Mouse (Mus musculus): ENCODE measurements at regions not wholly inside any gene's neighbourhood (a gene's known extent, or its start where the extent isn't known, plus 50 kb on each side); places are given as distances from the start of the nearest gene placed in this dataset.
A peak's percentile ranks its signal among the peaks of the same experiment; 100 is the strongest.

- DNase-seq (ENCODE audit: low spot score) = no peak
Observed at GRCm38 (mm10) chr4:110125067-110125784, 147.4 kb downstream of the Dmrta2 start.

DNA sequence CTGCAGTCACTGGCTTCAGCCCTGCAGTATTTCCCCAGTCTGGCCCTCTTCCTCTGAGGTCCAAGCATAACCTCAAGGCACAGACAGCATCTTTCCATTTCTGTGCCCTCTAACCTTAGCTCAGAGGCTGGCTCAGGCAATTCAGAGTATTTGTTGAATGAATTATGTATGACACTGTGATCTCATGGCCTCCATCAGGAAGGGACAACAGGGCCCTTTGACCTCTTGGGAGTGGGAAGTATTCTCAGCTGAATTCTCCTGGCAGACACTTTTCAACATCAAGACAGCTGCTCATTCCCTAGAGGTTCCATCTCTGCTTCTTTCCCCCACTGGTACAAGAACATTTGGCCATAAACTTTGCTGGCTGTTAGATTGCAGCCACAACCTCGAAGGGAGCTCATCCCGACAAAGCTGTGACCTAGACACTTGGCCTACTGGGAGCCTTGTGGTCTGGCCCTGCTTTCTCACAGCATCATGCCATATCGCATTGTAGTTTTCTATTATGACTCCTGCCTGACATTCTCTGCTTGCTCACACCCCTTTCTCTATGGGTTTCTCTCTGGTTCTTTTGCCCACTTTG is 150.2 kb downstream of the Dmrta2 start:
- no peak for DNase-seq (ENCODE audit: low spot score)

DNA sequence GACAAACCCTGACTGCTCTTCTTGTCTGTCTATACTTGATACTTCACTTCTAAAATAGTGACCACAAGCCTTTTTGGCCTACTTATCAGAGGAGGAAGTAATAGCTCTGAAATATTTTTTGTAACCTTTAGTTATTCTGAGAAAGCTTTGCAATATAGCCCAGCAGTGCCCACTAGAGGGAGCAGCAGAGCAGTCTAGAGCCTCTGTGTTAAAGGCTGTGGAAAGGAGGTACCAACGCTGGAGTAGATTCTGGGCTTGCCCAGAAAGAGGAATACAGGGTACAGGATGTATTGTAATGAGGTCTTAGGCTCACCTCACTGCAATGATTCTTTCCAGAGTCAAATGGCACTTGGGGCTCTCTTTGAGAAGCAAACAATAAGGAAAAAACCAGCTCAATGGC is 151.1 kb downstream of the Dmrta2 start:
- peak; percentile 20 for DNase-seq (ENCODE audit: low spot score)

- DNase-seq (ENCODE audit: low spot score) = no peak
Observed at GRCm38 (mm10) chr4:110129518-110129917, 151.7 kb downstream of the Dmrta2 start.

GRCm38 (mm10) chr4:110132061-110132460 is 154.2 kb downstream of the Dmrta2 start:
- DNase-seq (ENCODE audit: low spot score) = no peak

GRCm38 (mm10) chr4:110134036-110134435 is 156.2 kb downstream of the Dmrta2 start:
- no peak for DNase-seq (ENCODE audit: low spot score)

- no peak for DNase-seq (ENCODE audit: low spot score)
Observed at GRCm38 (mm10) chr4:110145229-110145628, 167.4 kb downstream of the Dmrta2 start.

DNA sequence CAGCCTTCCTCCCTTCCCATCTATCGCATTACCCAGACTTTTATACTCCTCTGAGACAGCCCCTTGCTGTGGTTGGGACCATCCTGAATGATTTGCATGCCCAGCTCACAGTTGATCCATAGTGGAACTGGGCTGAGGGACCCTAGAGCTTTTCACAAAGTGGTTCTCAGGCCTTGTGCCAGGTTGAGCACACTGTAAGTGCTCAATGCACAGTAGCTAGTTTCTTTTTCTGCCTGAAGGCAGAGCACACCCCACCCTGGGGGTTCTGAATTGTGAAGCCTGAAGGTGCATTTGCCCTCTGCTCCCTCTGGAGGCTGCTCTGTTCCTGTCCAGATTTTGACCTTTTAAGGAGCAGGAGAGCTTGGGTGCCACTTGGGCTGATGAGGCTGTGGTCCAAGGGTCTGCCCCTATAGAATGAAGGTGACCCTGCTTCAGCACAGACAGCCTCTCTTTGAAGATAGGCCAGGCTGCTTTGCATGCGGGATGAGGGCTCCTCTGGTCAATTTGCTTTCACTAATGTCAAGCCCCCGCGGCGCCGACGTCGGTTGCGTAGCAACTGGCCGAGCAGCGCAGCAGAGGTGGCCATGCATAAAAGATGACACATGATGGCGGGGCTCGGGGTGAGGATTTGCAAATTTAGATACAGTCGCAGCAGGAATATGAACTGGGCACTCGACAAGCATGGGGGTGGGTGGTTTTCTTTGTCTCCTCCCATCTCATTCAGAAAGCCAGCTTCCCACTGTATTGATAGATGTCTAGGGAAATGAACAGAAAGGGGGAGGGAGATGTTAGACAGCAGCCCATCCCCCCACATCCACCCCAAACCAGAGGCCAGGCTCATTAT is 174.5 kb downstream of the Dmrta2 start:
- no peak for DNase-seq (ENCODE audit: low spot score)

All from ovary, postnatal 36 days (tissue).